Mouse (Mus musculus): ENCODE measurements around the gene Prss16. TPM values are rescaled to one million over a fixed set of nuclear protein-coding genes. Genes with fewer than 3 reads are reported as not detected.

Gene Prss16
- polyA plus RNA-seq, 1 experiment = not detected

GRCm38 (mm10) chr13:22026058-22027031 is 16.8 kb upstream of the Prss16 start:
- no peak overlapping the region for H3K27ac ChIP-seq (replicated peaks; ENCODE audit: low read depth, low read length)

GRCm38 (mm10) chr13:22022241-22022640 is 12.7 kb upstream of the Prss16 start:
- no peaks in the 10 kb centered on the region for H3K4me1 ChIP-seq (ENCODE audit: control insufficient read depth, insufficient read depth, insufficient read length, low read length)
- H3K27ac ChIP-seq (replicated peaks; ENCODE audit: low read depth, low read length) = no peak overlapping the region
- peak overlapping the region; percentile 62 for H3K4me3 ChIP-seq (ENCODE audit: insufficient read depth, low read depth, low read length)

More at GRCm38 (mm10) chr13:22026058-22027031, 16.8 kb upstream of the Prss16 start:
- H3K4me1 ChIP-seq (ENCODE audit: control insufficient read depth, insufficient read depth, insufficient read length, low read length) = no peaks in the 10 kb centered on the region
- H3K4me3 ChIP-seq (ENCODE audit: insufficient read depth, low read depth, low read length) = peak overlapping the region; percentile 71

GRCm38 (mm10) chr13:22021581-22021980 is 12.0 kb upstream of the Prss16 start:
- Histone ChIP-seq H3K4me1 (ENCODE audit: control insufficient read depth, insufficient read depth, insufficient read length, low read length) (no peaks in the 10 kb centered on the region), H3K4me3 (ENCODE audit: insufficient read depth, low read depth, low read length) (peak overlapping the region; percentile 62), H3K27ac (replicated peaks; ENCODE audit: low read depth, low read length) (no peak overlapping the region)

- no peaks in the 10 kb centered on the region for H3K4me1 ChIP-seq (ENCODE audit: control insufficient read depth, insufficient read depth, insufficient read length, low read length)
- peak overlapping the region; percentile 62 for H3K4me3 ChIP-seq (ENCODE audit: insufficient read depth, low read depth, low read length)
- no peak overlapping the region for H3K27ac ChIP-seq (replicated peaks; ENCODE audit: low read depth, low read length)
Measured at GRCm38 (mm10) chr13:22020901-22021339, 11.4 kb upstream of the Prss16 start.

GRCm38 (mm10) chr13:22019934-22020835 is 10.6 kb upstream of the Prss16 start:
- Histone ChIP-seq H3K4me1 (ENCODE audit: control insufficient read depth, insufficient read depth, insufficient read length, low read length) (no peaks in the 10 kb centered on the region), H3K27ac (replicated peaks; ENCODE audit: low read depth, low read length) (no peak overlapping the region), H3K4me3 (ENCODE audit: insufficient read depth, low read depth, low read length) (peak overlapping the region; percentile 53)

GRCm38 (mm10) chr13:22015479-22016450 is 6.2 kb upstream of the Prss16 start:
- Histone ChIP-seq H3K4me3 (ENCODE audit: insufficient read depth, low read depth, low read length) (0 out of 2 replicates have a peak overlapping the region, but pooled peaks have one; percentile 6), H3K4me1 (ENCODE audit: control insufficient read depth, insufficient read depth, insufficient read length, low read length) (no peaks in the 10 kb centered on the region), H3K27ac (replicated peaks; ENCODE audit: low read depth, low read length) (no peak overlapping the region)

GRCm38 (mm10) chr13:22014411-22014845 is 4.9 kb upstream of the Prss16 start:
- Histone ChIP-seq H3K27ac (replicated peaks; ENCODE audit: low read depth, low read length) (no peak overlapping the region), H3K4me3 (ENCODE audit: insufficient read depth, low read depth, low read length) (peak overlapping the region; percentile 25), H3K4me1 (ENCODE audit: control insufficient read depth, insufficient read depth, insufficient read length, low read length) (no peaks in the 10 kb centered on the region)

GRCm38 (mm10) chr13:22013716-22014115 is 4.2 kb upstream of the Prss16 start:
- Histone ChIP-seq H3K4me3 (ENCODE audit: insufficient read depth, low read depth, low read length) (no peak overlapping the region; the same call in 1 of the 2 replicates), H3K4me1 (ENCODE audit: control insufficient read depth, insufficient read depth, insufficient read length, low read length) (no peaks in the 10 kb centered on the region), H3K27ac (replicated peaks; ENCODE audit: low read depth, low read length) (no peak overlapping the region)

- H3K4me1 ChIP-seq (ENCODE audit: control insufficient read depth, insufficient read depth, insufficient read length, low read length) = no peaks in the 10 kb centered on the region
Measured at GRCm38 (mm10) chr13:22008707-22009106, 835 bp downstream of the Prss16 start.

GRCm38 (mm10) chr13:22007872-22008271 is 1.7 kb downstream of the Prss16 start:
- H3K4me1 ChIP-seq (ENCODE audit: control insufficient read depth, insufficient read depth, insufficient read length, low read length) = no peaks in the 10 kb centered on the region
- H3K27ac ChIP-seq (replicated peaks; ENCODE audit: low read depth, low read length) = no peak overlapping the region
- peak overlapping the region; percentile 5; the same call in 1 of the 2 replicates for H3K4me3 ChIP-seq (ENCODE audit: insufficient read depth, low read depth, low read length)

More at GRCm38 (mm10) chr13:22008707-22009106, 835 bp downstream of the Prss16 start:
- H3K4me3 ChIP-seq (ENCODE audit: insufficient read depth, low read depth, low read length) = no peak overlapping the region
- no peak overlapping the region for H3K27ac ChIP-seq (replicated peaks; ENCODE audit: low read depth, low read length)

- peak overlapping the region; percentile 58 for H3K4me3 ChIP-seq (ENCODE audit: insufficient read depth, low read depth, low read length)
- no peaks in the 10 kb centered on the region for H3K4me1 ChIP-seq (ENCODE audit: control insufficient read depth, insufficient read depth, insufficient read length, low read length)
- no peak overlapping the region for H3K27ac ChIP-seq (replicated peaks; ENCODE audit: low read depth, low read length)
Measured at GRCm38 (mm10) chr13:22007121-22007510, 2.4 kb downstream of the Prss16 start.

- H3K4me1 ChIP-seq (ENCODE audit: control insufficient read depth, insufficient read depth, insufficient read length, low read length) = no peaks in the 10 kb centered on the region
- H3K4me3 ChIP-seq (ENCODE audit: insufficient read depth, low read depth, low read length) = peak overlapping the region; percentile 58
- no peak overlapping the region for H3K27ac ChIP-seq (replicated peaks; ENCODE audit: low read depth, low read length)
Measured at GRCm38 (mm10) chr13:22006334-22007120, 3.0 kb downstream of the Prss16 start.

- Histone ChIP-seq H3K4me1 (ENCODE audit: control insufficient read depth, insufficient read depth, insufficient read length, low read length) (no peaks in the 10 kb centered on the region), H3K4me3 (ENCODE audit: insufficient read depth, low read depth, low read length) (peak overlapping the region; percentile 58)
Measured at GRCm38 (mm10) chr13:22005605-22006333, 3.8 kb downstream of the Prss16 start.

More at GRCm38 (mm10) chr13:22005605-22006333, 3.8 kb downstream of the Prss16 start:
- H3K27ac ChIP-seq (replicated peaks; ENCODE audit: low read depth, low read length) = no peak overlapping the region

Data from brown adipose tissue, adult 24 weeks (tissue).